Mouse (Mus musculus): ENCODE data around the gene Zfp658. TPM values are rescaled to one million over a fixed set of nuclear protein-coding genes. Genes with fewer than 3 reads are reported as not detected.

Zfp658 gene
- polyA plus RNA-seq (2014; fragmentation: Nextera tagmentation; extraction: Ambion mirVana): 1.2 and 1.9 TPM in 2 replicates

- Histone ChIP-seq H3K4me1 (ENCODE audit: control insufficient read depth, insufficient read depth, low read length) (0 out of 2 replicates have a peak, but pooled peaks cover 3% of the 10 kb centered on the region), H3K9ac (ENCODE audit: low read depth, low read length) (peak within 1 kb of the TSS; percentile 83), H3K27ac (ENCODE audit: low read depth, low read length) (peak within 1 kb of the TSS; percentile 78), H3K4me3 (ENCODE audit: low read depth, low read length) (peak within 1 kb of the TSS; percentile 70), H3K9me3 (replicated peaks; ENCODE audit: control insufficient read depth, low read length) (no peaks in the 10 kb centered on the region), H3K4me2 (peak within 1 kb of the TSS; percentile 89), H3K36me3 (ENCODE audit: control insufficient read depth, insufficient read depth, low read length) (no peaks in the 10 kb centered on the region), H3K27me3 (ENCODE audit: control insufficient read depth, insufficient read depth, low read length) (no peaks in the 10 kb centered on the region)
- peak; percentile 73; the same call in 1 of the 2 replicates for ATAC-seq (replicated peaks; ENCODE audit: insufficient number of reproducible peaks, low FRiP score, low TSS enrichment)
- under 1% methylated on average over 27 of the region's 27 CpGs for WGBS (ENCODE audit: insufficient replicate concordance)
These were observed at the start of gene Zfp658 for GRCm38 (mm10) chr7:43562006-43562633. Gene Zfp658, plus strand, starts transcription at chr7:43562256.

GRCm38 (mm10) chr7:43512519-43512918, 49.5 kb upstream of the Zfp658 start:
- no peak overlapping the region for H3K4me3 ChIP-seq (ENCODE audit: low read depth, low read length)

GRCm38 (mm10) chr7:43515076-43515475, 47.0 kb upstream of the Zfp658 start:
- no peaks in the 10 kb centered on the region for H3K27me3 ChIP-seq (ENCODE audit: control insufficient read depth, insufficient read depth, low read length)
- H3K4me3 ChIP-seq (ENCODE audit: low read depth, low read length): no peak overlapping the region
- H3K9me3 ChIP-seq (replicated peaks; ENCODE audit: control insufficient read depth, low read length): 0 out of 2 replicates have a peak, but pooled peaks cover 2% of the 10 kb centered on the region
- H3K4me1 ChIP-seq (ENCODE audit: control insufficient read depth, insufficient read depth, low read length): no peaks in the 10 kb centered on the region
- no peak overlapping the region for H3K9ac ChIP-seq (ENCODE audit: low read depth, low read length)
- no peak overlapping the region for H3K27ac ChIP-seq (ENCODE audit: low read depth, low read length)
- H3K4me2 ChIP-seq: no peak overlapping the region
- no peak for ATAC-seq (replicated peaks; ENCODE audit: insufficient number of reproducible peaks, low FRiP score, low TSS enrichment)
- H3K36me3 ChIP-seq (ENCODE audit: control insufficient read depth, insufficient read depth, low read length): no peaks in the 10 kb centered on the region
- WGBS (ENCODE audit: insufficient replicate concordance): 69% methylated on average over 5 of the region's 5 CpGs

More at GRCm38 (mm10) chr7:43512519-43512918, 49.5 kb upstream of the Zfp658 start:
- Histone ChIP-seq H3K36me3 (ENCODE audit: control insufficient read depth, insufficient read depth, low read length) (no peaks in the 10 kb centered on the region), H3K4me2 (no peak overlapping the region), H3K9me3 (replicated peaks; ENCODE audit: control insufficient read depth, low read length) (0 out of 2 replicates have a peak, but pooled peaks cover 2% of the 10 kb centered on the region), H3K4me1 (ENCODE audit: control insufficient read depth, insufficient read depth, low read length) (no peaks in the 10 kb centered on the region), H3K27me3 (ENCODE audit: control insufficient read depth, insufficient read depth, low read length) (no peaks in the 10 kb centered on the region), H3K9ac (ENCODE audit: low read depth, low read length) (no peak overlapping the region), H3K27ac (ENCODE audit: low read depth, low read length) (no peak overlapping the region)
- ATAC-seq (replicated peaks; ENCODE audit: insufficient number of reproducible peaks, low FRiP score, low TSS enrichment): no peak
- WGBS (ENCODE audit: insufficient replicate concordance): 75% methylated on average over 4 of the region's 4 CpGs

GRCm38 (mm10) chr7:43518341-43518740, 43.7 kb upstream of the Zfp658 start:
- Histone ChIP-seq H3K4me2 (no peak overlapping the region), H3K27ac (ENCODE audit: low read depth, low read length) (no peak overlapping the region), H3K9ac (ENCODE audit: low read depth, low read length) (no peak overlapping the region), H3K27me3 (ENCODE audit: control insufficient read depth, insufficient read depth, low read length) (no peaks in the 10 kb centered on the region), H3K9me3 (replicated peaks; ENCODE audit: control insufficient read depth, low read length) (0 out of 2 replicates have a peak, but pooled peaks cover 2% of the 10 kb centered on the region), H3K4me3 (ENCODE audit: low read depth, low read length) (no peak overlapping the region), H3K36me3 (ENCODE audit: control insufficient read depth, insufficient read depth, low read length) (no peaks in the 10 kb centered on the region), H3K4me1 (ENCODE audit: control insufficient read depth, insufficient read depth, low read length) (no peaks in the 10 kb centered on the region)
- ATAC-seq (replicated peaks; ENCODE audit: insufficient number of reproducible peaks, low FRiP score, low TSS enrichment): no peak
- WGBS (ENCODE audit: insufficient replicate concordance): 75% methylated on average over 15 of the region's 15 CpGs

GRCm38 (mm10) chr7:43522776-43523175, 39.3 kb upstream of the Zfp658 start:
- 74% methylated on average over 2 of the region's 2 CpGs for WGBS (ENCODE audit: insufficient replicate concordance)
- no peak overlapping the region for H3K4me3 ChIP-seq (ENCODE audit: low read depth, low read length)
- H3K4me1 ChIP-seq (ENCODE audit: control insufficient read depth, insufficient read depth, low read length): no peaks in the 10 kb centered on the region
- no peaks in the 10 kb centered on the region for H3K36me3 ChIP-seq (ENCODE audit: control insufficient read depth, insufficient read depth, low read length)
- no peak for ATAC-seq (replicated peaks; ENCODE audit: insufficient number of reproducible peaks, low FRiP score, low TSS enrichment)
- H3K27me3 ChIP-seq (ENCODE audit: control insufficient read depth, insufficient read depth, low read length): no peaks in the 10 kb centered on the region
- no peak overlapping the region for H3K27ac ChIP-seq (ENCODE audit: low read depth, low read length)
- H3K9ac ChIP-seq (ENCODE audit: low read depth, low read length): no peak overlapping the region
- no peaks in the 10 kb centered on the region for H3K9me3 ChIP-seq (replicated peaks; ENCODE audit: control insufficient read depth, low read length)
- H3K4me2 ChIP-seq: no peak overlapping the region

- Histone ChIP-seq H3K27me3 (ENCODE audit: control insufficient read depth, insufficient read depth, low read length) (no peaks in the 10 kb centered on the region), H3K9ac (ENCODE audit: low read depth, low read length) (no peak overlapping the region), H3K9me3 (replicated peaks; ENCODE audit: control insufficient read depth, low read length) (no peaks in the 10 kb centered on the region), H3K27ac (ENCODE audit: low read depth, low read length) (no peak overlapping the region), H3K4me1 (ENCODE audit: control insufficient read depth, insufficient read depth, low read length) (no peaks in the 10 kb centered on the region), H3K4me3 (ENCODE audit: low read depth, low read length) (no peak overlapping the region), H3K4me2 (no peak overlapping the region), H3K36me3 (ENCODE audit: control insufficient read depth, insufficient read depth, low read length) (no peaks in the 10 kb centered on the region)
- 50% methylated on average over 3 of the region's 3 CpGs for WGBS (ENCODE audit: insufficient replicate concordance)
- no peak for ATAC-seq (replicated peaks; ENCODE audit: insufficient number of reproducible peaks, low FRiP score, low TSS enrichment)
These were observed 36.7 kb upstream of the Zfp658 start for GRCm38 (mm10) chr7:43525313-43525712.

GRCm38 (mm10) chr7:43530216-43530785, 31.8 kb upstream of the Zfp658 start:
- Histone ChIP-seq H3K27me3 (ENCODE audit: control insufficient read depth, insufficient read depth, low read length) (no peaks in the 10 kb centered on the region), H3K9me3 (replicated peaks; ENCODE audit: control insufficient read depth, low read length) (no peaks in the 10 kb centered on the region), H3K36me3 (ENCODE audit: control insufficient read depth, insufficient read depth, low read length) (no peaks in the 10 kb centered on the region), H3K27ac (ENCODE audit: low read depth, low read length) (no peak overlapping the region), H3K9ac (ENCODE audit: low read depth, low read length) (no peak overlapping the region), H3K4me3 (ENCODE audit: low read depth, low read length) (no peak overlapping the region), H3K4me1 (ENCODE audit: control insufficient read depth, insufficient read depth, low read length) (no peaks in the 10 kb centered on the region), H3K4me2 (no peak overlapping the region)
- ATAC-seq (replicated peaks; ENCODE audit: insufficient number of reproducible peaks, low FRiP score, low TSS enrichment): no peak
- 70% methylated on average over 8 of the region's 8 CpGs for WGBS (ENCODE audit: insufficient replicate concordance)

- Histone ChIP-seq H3K9me3 (replicated peaks; ENCODE audit: control insufficient read depth, low read length) (no peaks in the 10 kb centered on the region), H3K4me2 (no peak overlapping the region), H3K4me1 (ENCODE audit: control insufficient read depth, insufficient read depth, low read length) (no peaks in the 10 kb centered on the region), H3K4me3 (ENCODE audit: low read depth, low read length) (no peak overlapping the region), H3K27ac (ENCODE audit: low read depth, low read length) (no peak overlapping the region), H3K27me3 (ENCODE audit: control insufficient read depth, insufficient read depth, low read length) (no peaks in the 10 kb centered on the region), H3K36me3 (ENCODE audit: control insufficient read depth, insufficient read depth, low read length) (no peaks in the 10 kb centered on the region), H3K9ac (ENCODE audit: low read depth, low read length) (no peak overlapping the region)
- no peak for ATAC-seq (replicated peaks; ENCODE audit: insufficient number of reproducible peaks, low FRiP score, low TSS enrichment)
- 77% methylated on average over 9 of the region's 9 CpGs for WGBS (ENCODE audit: insufficient replicate concordance)
These were observed 29.0 kb upstream of the Zfp658 start for GRCm38 (mm10) chr7:43532936-43533505.
